Mouse (Mus musculus) G1E-ER4 (cell line): ENCODE measurements around the gene Has3. TPM values are rescaled to one million over a fixed set of nuclear protein-coding genes. Genes with fewer than 3 reads are reported as not detected.

Experiments used
- GATA1 ChIP-seq: IDR thresholded peaks from one replicate; pipeline ENCODE4 v1.8.0; 2012; ENCODE audit warnings: low read length, inconsistent platforms
- polyA plus RNA-seq: library from polyadenylated mRNA; stranded (reverse); fragments of >175 nt; gene quantifications from 2 replicates; pipeline ENCODE4 v1.2.3, GENCODE M21; 2012

The Has3 gene
- polyA plus RNA-seq, 1 experiment = 0.01 TPM

DNA sequence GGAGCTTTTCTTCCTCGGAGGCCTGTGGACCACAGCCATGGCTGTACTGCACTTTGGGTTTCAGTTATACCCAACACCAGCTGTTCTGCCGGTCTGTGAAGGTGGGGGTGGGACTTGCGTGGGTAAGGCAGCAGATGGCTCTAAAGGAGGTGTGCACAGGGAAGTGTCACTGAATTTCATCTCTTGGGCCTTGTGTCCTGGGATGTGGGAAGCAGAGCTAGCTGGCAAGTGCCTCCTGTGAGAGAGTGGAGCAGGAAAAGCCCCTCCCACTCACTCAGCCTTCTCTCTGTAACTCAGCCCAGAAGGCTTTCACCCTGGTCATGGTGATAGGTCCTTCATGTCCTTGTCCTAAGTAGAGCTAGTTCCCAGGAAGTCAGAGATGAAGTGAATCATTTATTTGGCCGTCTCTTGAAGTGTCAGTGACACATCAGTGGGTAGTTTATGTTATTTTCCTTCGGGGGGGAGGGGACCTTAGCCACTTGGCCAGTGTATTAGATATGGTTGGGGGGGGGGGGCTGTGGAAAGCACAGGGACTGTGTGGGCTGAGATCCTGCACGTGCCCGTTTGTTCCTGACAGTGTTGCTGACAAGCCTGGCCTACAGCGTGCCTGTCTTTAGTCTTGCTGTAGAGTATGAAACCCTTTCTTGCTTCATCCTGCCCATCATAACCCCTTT is 49.8 kb downstream of the Has3 start:
- TF ChIP-seq GATA1 = no peak

DNA sequence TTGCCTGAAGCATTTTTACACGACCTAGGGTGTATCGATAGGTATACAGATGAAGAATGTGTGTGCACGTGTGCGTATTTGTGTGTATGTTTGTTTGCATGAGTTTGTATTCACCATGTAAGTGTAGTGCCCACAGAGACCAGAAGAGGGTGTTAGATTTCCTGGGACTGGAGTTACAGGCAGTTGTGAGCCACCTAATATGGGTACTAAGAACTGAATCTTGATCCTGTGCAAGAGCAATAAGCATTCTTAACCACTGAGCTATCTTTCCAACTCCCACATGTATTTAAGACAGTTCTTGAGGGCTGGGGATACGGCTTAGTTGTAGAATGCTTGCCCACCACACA is 50.3 kb downstream of the Has3 start:
- TF ChIP-seq GATA1 = no peak

DNA sequence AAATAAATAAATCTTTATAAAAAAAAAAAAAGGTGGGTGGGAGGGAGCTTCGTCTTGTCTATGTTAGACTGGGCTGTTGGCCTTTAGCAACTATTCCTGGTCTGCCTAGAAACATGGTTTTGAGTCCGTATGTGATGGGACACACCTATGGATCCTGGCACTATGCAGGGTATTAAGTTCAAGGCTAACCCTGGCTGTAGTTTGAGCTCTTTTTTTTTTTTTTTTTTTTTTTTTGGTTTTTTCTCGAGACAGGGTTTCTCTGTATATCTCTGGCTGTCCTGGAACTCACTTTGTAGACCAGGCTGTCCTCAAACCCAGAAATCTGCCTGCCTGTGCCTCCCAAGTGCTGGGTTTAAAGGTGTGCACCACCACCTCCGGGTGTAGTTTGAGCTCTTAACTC is 54.0 kb downstream of the Has3 start:
- no peak for TF ChIP-seq GATA1

DNA sequence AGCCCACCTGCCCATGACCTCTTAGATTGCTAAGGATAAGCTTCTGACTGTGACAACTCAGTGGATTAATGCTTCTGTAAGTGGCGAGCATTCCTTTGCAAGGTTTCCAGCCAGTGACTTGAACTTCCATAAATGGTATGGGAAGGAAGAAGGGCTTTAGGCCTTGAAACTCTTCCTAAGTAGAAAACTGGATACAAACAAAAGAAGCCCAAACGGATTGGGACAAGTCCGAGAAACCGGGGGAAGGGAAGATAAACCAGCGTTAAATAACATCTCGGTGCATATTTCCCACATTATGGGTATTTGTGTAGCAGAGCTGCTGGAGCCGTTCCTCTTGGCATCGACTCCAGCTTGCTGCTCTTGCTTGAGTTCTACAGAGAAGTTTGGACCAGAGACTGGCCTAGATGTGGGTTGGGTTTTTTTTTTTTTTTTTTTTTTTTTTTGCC is 54.9 kb downstream of the Has3 start:
- no peak for TF ChIP-seq GATA1

DNA sequence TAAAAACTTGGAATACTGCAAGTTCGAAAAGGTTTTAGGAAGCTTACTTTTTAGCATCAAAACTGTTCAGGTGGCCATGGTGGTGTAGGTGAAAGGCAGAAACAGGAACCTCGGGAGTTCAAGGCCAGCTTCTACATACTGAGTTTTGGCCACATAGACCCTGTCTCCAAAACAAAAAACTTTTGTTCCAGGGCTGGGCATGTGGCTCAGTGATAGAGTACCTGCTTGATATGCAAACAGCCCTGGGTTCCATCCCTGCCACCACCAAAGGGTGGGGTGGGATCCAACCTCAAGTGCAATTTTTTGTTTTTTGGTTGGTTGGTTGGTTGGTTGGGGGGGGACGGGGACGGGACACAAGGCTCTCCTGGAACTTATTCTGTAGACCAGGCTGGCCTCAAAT is 55.4 kb downstream of the Has3 start:
- TF ChIP-seq GATA1 = no peak

DNA sequence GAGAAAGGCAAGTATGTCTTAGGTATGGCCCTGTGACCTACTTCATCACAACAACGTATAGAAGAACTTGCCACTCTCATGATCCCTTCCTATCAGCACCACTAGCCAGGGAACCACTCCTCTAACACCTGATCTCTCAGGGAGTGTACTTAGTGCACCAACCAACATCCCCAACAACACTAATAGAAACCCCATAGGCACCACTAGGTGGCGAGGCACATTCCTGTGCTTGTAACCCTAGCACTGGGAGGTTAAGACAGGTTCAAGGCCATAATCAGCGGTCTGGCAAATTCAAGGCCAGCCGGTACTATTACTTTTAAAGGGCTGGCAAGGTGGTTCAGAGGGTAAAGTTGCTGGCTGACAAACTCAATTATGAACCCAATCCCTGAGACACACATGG is 57.2 kb downstream of the Has3 start:
- TF ChIP-seq GATA1 = no peak

DNA sequence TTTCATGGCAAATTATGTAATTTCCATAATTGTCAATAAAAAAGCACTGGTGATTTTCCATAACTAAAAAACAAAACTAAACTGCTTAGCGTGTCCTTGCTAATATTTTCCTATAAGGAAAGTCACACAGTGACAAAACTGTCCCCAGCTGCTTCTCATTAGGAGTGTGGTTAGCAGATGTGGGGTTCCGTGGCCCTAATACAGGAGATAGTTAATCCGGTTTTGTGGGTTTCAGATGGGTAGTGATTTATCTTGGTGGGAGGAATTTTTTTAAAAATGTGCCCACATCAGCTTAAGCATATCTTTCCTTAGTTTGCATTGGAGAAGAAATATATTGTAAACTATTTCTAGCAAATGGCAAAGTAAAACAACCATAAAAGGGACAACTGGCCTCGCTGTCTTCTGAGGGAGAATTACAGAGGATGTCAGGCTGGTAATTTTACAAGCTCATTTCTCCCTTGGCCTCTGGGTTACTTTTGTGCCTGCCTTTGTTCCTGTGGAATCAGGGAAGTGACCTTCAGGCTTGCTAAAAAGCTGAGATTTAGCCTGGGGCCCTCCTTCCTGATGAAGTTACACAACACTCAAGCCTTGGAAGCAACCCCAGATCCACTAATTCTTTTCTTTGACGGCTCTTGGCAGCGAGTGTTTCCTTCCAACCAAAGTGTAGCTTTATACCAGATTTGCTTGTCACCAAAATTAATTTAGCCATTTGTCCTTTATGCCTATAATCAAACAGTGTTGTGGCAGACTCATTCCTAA is 59.3 kb downstream of the Has3 start:
- no peak for TF ChIP-seq GATA1

DNA sequence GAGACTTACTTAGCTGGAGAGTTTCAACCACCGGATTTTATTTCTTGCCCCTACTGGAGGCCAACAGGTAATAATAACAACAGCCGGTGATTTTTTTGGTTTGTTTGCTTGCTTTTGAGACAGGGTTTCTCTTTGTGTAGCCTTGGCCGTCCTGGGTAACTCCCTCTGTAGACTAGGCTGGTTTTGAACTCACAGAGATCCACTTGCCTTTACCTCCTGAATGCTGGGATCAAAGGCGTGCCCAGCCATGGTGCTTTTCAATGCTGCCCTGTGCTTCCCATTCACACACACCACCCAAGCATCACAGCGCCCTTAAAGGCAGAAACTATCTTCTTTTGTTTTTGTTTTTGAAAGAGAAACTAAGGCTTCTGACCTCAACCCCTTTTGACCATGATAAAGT is 59.9 kb downstream of the Has3 start:
- no peak for TF ChIP-seq GATA1

DNA sequence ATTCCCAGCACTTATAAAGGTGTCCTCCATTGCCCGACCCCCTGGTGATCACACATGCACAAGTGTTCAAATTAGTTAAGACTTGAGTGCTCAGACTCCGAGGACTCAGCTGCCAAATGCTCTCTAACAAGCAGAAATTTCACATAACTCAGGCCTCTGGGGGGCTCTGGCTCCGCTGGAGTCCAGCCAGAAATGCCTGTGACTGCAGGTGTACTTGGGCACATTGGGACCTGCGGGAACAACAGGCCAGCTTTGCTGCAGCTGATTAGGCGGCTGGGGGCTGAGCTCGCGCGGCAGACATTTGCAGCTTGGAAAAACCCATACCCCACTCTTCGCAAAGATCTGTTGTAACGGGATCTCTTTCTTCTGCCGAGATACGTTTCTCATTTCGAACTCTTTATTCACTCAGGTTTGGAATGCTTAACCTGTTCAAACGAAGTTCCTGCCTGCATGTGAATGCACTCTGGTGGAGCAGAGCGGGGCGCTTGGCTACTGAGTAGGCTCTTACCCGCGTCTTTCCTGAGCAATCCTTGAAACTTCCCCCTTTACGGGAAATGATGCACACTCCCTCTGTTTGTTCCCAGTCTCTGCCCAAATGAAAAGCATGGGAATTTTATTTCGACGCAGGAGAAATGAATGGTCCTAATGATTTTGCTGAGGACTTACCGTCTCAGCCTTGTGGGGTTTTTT is 62.5 kb downstream of the Has3 start:
- TF ChIP-seq GATA1 = no peak

DNA sequence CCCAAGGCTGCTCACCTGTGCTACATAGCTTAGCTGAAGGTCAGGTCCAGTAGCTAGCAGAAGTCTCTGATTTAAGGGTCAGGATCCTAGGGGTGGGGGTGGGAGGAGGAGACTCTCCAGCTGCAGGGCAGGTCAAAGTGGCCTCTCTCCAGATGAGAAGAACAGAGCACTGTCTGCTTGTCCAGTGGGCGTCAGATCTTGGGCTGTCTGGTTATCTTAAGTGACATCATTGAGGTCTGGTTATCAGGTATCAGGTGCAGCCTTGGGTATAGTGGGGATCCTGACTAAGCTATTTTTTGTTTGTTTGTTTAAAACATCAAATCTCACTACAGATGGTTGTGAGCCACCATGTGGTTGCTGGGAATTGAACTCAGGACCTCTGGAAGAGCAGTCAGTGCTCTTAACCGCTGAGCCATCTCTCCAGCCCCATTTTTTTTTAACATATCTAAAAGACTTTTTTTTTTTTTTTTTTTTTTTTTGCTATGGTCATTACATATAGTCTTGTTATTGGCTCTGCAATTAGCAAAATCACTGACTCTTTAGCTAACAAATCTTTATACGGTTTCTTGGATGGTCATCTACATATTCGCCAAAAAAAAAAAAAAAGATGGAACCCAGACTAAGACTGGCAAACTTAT is 63.6 kb downstream of the Has3 start:
- TF ChIP-seq GATA1 = no peak

Other genes with a start within 250 kb of the Has3 start
- gene Tango6, start 187.2 kb upstream of the Has3 start, polyA plus RNA-seq = 2.2 and 2.6 TPM in 2 replicates
- 20.3 and 25.0 TPM in 2 replicates for gene Utp4, start 23.4 kb downstream of the Has3 start, polyA plus RNA-seq
- gene Sntb2, start 65.5 kb downstream of the Has3 start, polyA plus RNA-seq = 6.4 and 8.2 TPM in 2 replicates
- 19.5 and 34.1 TPM in 2 replicates for gene Vps4a, start 161.0 kb downstream of the Has3 start, polyA plus RNA-seq
- gene Pdf, start 178.4 kb downstream of the Has3 start, polyA plus RNA-seq = 8.1 and 13.1 TPM in 2 replicates
- 26.1 and 36.7 TPM in 2 replicates for gene Cog8, start 186.4 kb downstream of the Has3 start, polyA plus RNA-seq
- 9.9 and 11.2 TPM in 2 replicates for gene Nip7, start 186.6 kb downstream of the Has3 start, polyA plus RNA-seq
- gene Tmed6, start 195.4 kb downstream of the Has3 start, polyA plus RNA-seq = not detected in 2 replicates
- gene Terf2, start 226.3 kb downstream of the Has3 start, polyA plus RNA-seq = 26.6 and 27.0 TPM in 2 replicates